Mouse (Mus musculus) bone marrow, adult 2 months (tissue): Measurements from ENCODE around the gene Nlrp5.
"Not testable (repeated sequence)": the region's sequence is repeated elsewhere in the genome, so short reads cannot be mapped to it uniquely, and the experiment has no call there.

ENCODE experiments used
- CTCF ChIP-seq: fragments of 200-500 bp; IDR thresholded peaks from 2 replicates; pipeline ENCODE4 v1.5.1; 2011; ENCODE audit warnings: low read length, control low read depth; ENCODE audit not compliant: control insufficient read depth, insufficient read depth
- POLR2A ChIP-seq: fragments of 200-500 bp; IDR thresholded peaks from 2 replicates; pipeline ENCODE4 v1.6.1; 2011; ENCODE audit warnings: low read depth, mild to moderate bottlenecking, control low read depth, low read length, borderline replicate concordance; ENCODE audit not compliant: control insufficient read depth

- not testable (repeated sequence) for TF ChIP-seq CTCF, POLR2A
Observed at GRCm38 (mm10) chr7:23472886-23473285, 87.2 kb downstream of the Nlrp5 start.
